Mouse (Mus musculus): ENCODE measurements around the gene Ppp1r12c.
A peak's percentile ranks its signal among the peaks of the same experiment; 100 is the strongest.

Ppp1r12c gene

GRCm38 (mm10) chr7:4432026-4432425 is 69.5 kb downstream of the Ppp1r12c start:
- DNase-seq (ENCODE audit: low read depth, low spot score), result no peak

GRCm38 (mm10) chr7:4431548-4431947 is 69.9 kb downstream of the Ppp1r12c start:
- peak; percentile 78 for DNase-seq (ENCODE audit: low read depth, low spot score)
